Mouse (Mus musculus): Measurements from ENCODE around the gene Cyp11a1. TPM values are rescaled to one million over a fixed set of nuclear protein-coding genes. Genes with fewer than 3 reads are reported as not detected.

Cyp11a1 gene
- polyA plus RNA-seq, 1 experiment from 2014 or later: 0.74 TPM

DNA sequence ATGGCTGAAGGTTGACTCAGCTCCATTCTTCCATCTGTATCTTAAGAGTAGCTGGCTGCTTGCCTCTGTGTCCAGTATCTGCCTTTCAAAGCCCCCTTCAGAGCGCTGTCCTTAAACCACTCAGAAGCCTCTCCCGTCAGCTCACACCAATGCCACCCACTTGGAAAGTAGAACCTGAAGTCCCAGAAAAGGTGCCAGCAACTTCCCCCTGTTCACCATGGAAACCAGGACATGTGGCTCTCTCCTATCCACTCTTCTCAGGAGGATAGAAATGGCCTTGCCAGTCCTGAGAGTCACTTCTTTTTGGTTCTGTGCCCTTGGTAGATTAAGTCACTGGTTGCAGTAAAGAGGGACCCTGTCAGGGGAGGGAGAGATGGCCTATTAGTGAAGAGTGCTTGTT lies 7.5 kb upstream of the Cyp11a1 start:
- no peak for ATAC-seq (ENCODE audit: low read depth)
- no peak overlapping the region for H3K4me3 ChIP-seq (ENCODE audit: low read length)
- H3K9me3 ChIP-seq (ENCODE audit: control insufficient read depth, low read length): no peaks in the 10 kb centered on the region
- H3K4me2 ChIP-seq (ENCODE audit: low read depth, low read length): no peak overlapping the region
- no peak overlapping the region for H3K9ac ChIP-seq (ENCODE audit: low read length)
- no peaks in the 10 kb centered on the region for H3K36me3 ChIP-seq (ENCODE audit: control insufficient read depth, insufficient read depth, low read length)
- WGBS: 41% methylated on average over 2 of the region's 2 CpGs
- peaks cover 8% of the 10 kb centered on the region for H3K27me3 ChIP-seq (ENCODE audit: control insufficient read depth, insufficient read depth, low read depth, low read length)
- peaks cover 11% of the 10 kb centered on the region for H3K4me1 ChIP-seq (replicated peaks; ENCODE audit: control insufficient read depth, insufficient read depth, low read length)
- no peak overlapping the region for H3K27ac ChIP-seq (ENCODE audit: low read length)

DNA sequence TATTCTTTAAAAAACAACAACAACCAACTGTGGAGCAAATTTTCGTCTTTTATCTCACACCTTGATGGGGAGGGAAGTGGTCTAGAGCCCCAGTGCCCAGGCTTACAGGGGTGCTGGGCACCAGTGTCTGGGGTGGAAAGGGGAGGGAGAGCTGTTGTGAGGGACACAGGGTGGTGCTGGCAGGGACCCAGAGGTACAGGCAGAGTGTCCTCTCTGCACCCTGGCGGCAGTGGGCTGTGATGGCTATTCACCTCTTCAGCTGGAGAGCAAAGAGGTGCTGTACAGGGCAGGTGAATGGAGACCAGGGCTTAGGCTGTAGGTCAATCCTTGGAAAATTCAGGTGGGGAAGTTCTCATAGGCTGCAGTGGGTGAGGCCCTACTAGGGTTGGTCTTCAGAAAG lies 6.5 kb upstream of the Cyp11a1 start:
- H3K27me3 ChIP-seq (ENCODE audit: control insufficient read depth, insufficient read depth, low read depth, low read length): peaks cover 8% of the 10 kb centered on the region
- WGBS: 39% methylated on average over 2 of the region's 2 CpGs
- no peak overlapping the region for H3K4me3 ChIP-seq (ENCODE audit: low read length)
- no peak overlapping the region for H3K9ac ChIP-seq (ENCODE audit: low read length)
- ATAC-seq (ENCODE audit: low read depth): no peak
- H3K4me2 ChIP-seq (ENCODE audit: low read depth, low read length): no peak overlapping the region
- no peaks in the 10 kb centered on the region for H3K9me3 ChIP-seq (ENCODE audit: control insufficient read depth, low read length)
- H3K27ac ChIP-seq (ENCODE audit: low read length): no peak overlapping the region
- peaks cover 11% of the 10 kb centered on the region for H3K4me1 ChIP-seq (replicated peaks; ENCODE audit: control insufficient read depth, insufficient read depth, low read length)
- H3K36me3 ChIP-seq (ENCODE audit: control insufficient read depth, insufficient read depth, low read length): no peaks in the 10 kb centered on the region

DNA sequence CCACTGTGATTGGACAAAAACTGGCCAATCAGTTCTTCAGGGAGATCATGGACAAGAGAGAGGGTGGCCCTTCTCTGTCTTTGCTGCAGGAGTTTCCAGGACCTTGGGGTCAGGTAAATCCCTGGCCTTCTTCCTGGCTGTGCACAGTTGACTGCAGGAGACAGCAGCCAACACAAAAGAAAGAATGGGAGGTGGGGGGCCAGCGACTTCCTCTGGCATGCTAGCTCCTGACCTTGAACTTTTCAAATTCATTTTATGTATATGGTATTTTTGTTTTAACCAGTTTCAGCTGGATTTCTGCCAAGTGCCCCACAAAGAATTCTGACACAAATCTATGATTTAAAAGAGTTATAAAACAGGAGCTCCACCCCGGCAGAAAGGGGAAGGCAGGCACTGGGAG lies 2.9 kb upstream of the Cyp11a1 start:
- H3K27me3 ChIP-seq (ENCODE audit: control insufficient read depth, insufficient read depth, low read depth, low read length): no peaks in the 10 kb centered on the region
- ATAC-seq (ENCODE audit: low read depth): no peak
- no peak overlapping the region for H3K27ac ChIP-seq (ENCODE audit: low read length)
- WGBS: 11% methylated on average over 2 of the region's 2 CpGs
- no peaks in the 10 kb centered on the region for H3K9me3 ChIP-seq (ENCODE audit: control insufficient read depth, low read length)
- H3K9ac ChIP-seq (ENCODE audit: low read length): no peak overlapping the region
- no peaks in the 10 kb centered on the region for H3K36me3 ChIP-seq (ENCODE audit: control insufficient read depth, insufficient read depth, low read length)
- no peak overlapping the region for H3K4me3 ChIP-seq (ENCODE audit: low read length)
- no peak overlapping the region for H3K4me2 ChIP-seq (ENCODE audit: low read depth, low read length)
- peaks cover 3% of the 10 kb centered on the region for H3K4me1 ChIP-seq (replicated peaks; ENCODE audit: control insufficient read depth, insufficient read depth, low read length)

DNA sequence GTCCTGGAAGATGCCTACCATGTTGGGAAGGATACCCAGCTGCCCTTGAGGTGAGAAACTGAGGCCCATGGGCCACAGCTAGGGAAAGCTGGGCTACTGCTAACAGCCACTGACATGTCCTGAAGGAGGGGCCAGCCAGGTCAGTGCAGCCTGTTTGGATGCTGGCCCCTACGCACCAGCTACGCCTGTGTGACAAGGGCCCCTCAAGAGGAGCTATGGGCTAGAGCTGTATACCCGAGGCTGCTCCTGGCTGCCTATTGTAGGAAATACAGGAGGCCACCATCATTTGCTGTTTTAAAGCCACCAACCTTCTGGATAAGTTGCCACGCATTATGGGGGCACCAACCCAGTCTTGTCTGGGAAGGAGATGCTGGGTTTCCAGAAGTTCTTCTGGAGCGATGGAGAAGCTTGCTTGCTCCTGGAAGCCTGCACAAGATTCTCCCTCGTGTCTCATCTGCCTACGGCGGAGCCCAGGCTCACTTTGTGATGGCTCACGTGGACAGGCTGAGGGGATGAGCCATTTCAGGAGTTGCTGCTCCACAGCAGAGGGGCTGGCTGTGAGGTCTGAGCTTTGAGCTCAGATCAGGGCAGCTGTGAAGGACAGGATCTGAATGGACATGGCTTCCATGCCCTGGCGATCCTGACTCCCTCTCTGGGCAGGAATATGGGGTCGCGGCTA lies 2.3 kb downstream of the Cyp11a1 start:
- Histone ChIP-seq H3K9ac (ENCODE audit: low read length) (0 out of 2 replicates have a peak overlapping the region, but pooled peaks have one; percentile 29), H3K4me3 (ENCODE audit: low read length) (no peak overlapping the region), H3K36me3 (ENCODE audit: control insufficient read depth, insufficient read depth, low read length) (no peaks in the 10 kb centered on the region), H3K27ac (ENCODE audit: low read length) (no peak overlapping the region), H3K27me3 (ENCODE audit: control insufficient read depth, insufficient read depth, low read depth, low read length) (no peaks in the 10 kb centered on the region), H3K4me1 (replicated peaks; ENCODE audit: control insufficient read depth, insufficient read depth, low read length) (peaks cover 1% of the 10 kb centered on the region; the same call in 1 of the 2 replicates), H3K4me2 (ENCODE audit: low read depth, low read length) (no peak overlapping the region), H3K9me3 (ENCODE audit: control insufficient read depth, low read length) (no peaks in the 10 kb centered on the region)
- no peak for ATAC-seq (ENCODE audit: low read depth)
- WGBS: 66% methylated on average over 12 of the region's 12 CpGs

DNA sequence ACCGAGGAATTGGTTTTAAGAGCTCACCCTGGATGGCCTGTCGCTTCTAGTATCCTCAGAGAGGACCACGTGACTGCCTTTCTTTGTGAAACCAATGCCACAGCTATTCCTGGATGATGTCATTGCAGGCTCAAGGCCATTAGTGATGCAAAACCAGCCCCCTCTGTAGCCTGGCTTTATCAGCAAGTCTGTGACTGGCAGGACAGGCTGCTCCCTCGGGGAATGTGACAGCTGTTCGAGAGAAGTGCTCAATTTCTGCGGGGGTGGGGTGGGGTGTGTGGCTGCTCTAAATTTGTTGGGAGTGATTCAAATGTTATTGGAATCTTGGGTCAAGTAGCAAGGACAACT lies 2.8 kb downstream of the Cyp11a1 start:
- ATAC-seq (ENCODE audit: low read depth): peak; percentile 45; the same call in 1 of the 2 replicates
- Histone ChIP-seq H3K27me3 (ENCODE audit: control insufficient read depth, insufficient read depth, low read depth, low read length) (no peaks in the 10 kb centered on the region), H3K4me3 (ENCODE audit: low read length) (no peak overlapping the region), H3K9ac (ENCODE audit: low read length) (0 out of 2 replicates have a peak overlapping the region, but pooled peaks have one; percentile 29), H3K4me1 (replicated peaks; ENCODE audit: control insufficient read depth, insufficient read depth, low read length) (no peaks in the 10 kb centered on the region; the same call in 1 of the 2 replicates), H3K9me3 (ENCODE audit: control insufficient read depth, low read length) (no peaks in the 10 kb centered on the region), H3K4me2 (ENCODE audit: low read depth, low read length) (no peak overlapping the region), H3K27ac (ENCODE audit: low read length) (no peak overlapping the region), H3K36me3 (ENCODE audit: control insufficient read depth, insufficient read depth, low read length) (no peaks in the 10 kb centered on the region)
- WGBS: 10% methylated on average over 6 of the region's 6 CpGs

DNA sequence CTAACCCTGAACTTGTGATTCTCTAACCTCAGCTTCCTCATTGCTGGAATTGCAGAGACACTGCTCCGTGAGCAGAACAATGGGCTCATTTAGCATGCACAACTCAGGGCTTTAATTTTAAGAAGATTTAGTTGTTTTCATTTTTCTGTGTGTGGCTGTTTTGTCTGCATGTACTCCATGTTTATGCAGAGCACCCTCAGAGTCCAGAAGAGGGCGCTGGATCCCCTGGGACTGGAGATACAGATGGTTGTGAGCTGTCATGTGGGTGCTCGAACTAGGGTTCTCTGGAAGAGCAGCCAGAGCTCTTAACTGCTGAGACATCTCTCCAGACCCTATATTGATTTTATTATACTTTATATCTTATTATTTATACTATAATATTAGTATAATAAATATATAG lies 3.4 kb downstream of the Cyp11a1 start:
- WGBS: 63% methylated on average over 3 of the region's 3 CpGs
- no peaks in the 10 kb centered on the region for H3K9me3 ChIP-seq (ENCODE audit: control insufficient read depth, low read length)
- H3K27ac ChIP-seq (ENCODE audit: low read length): no peak overlapping the region
- H3K9ac ChIP-seq (ENCODE audit: low read length): no peak overlapping the region
- no peak overlapping the region for H3K4me2 ChIP-seq (ENCODE audit: low read depth, low read length)
- H3K36me3 ChIP-seq (ENCODE audit: control insufficient read depth, insufficient read depth, low read length): no peaks in the 10 kb centered on the region
- ATAC-seq (ENCODE audit: low read depth): no peak
- H3K4me3 ChIP-seq (ENCODE audit: low read length): no peak overlapping the region
- no peaks in the 10 kb centered on the region for H3K27me3 ChIP-seq (ENCODE audit: control insufficient read depth, insufficient read depth, low read depth, low read length)
- H3K4me1 ChIP-seq (replicated peaks; ENCODE audit: control insufficient read depth, insufficient read depth, low read length): no peaks in the 10 kb centered on the region; the same call in 1 of the 2 replicates

DNA sequence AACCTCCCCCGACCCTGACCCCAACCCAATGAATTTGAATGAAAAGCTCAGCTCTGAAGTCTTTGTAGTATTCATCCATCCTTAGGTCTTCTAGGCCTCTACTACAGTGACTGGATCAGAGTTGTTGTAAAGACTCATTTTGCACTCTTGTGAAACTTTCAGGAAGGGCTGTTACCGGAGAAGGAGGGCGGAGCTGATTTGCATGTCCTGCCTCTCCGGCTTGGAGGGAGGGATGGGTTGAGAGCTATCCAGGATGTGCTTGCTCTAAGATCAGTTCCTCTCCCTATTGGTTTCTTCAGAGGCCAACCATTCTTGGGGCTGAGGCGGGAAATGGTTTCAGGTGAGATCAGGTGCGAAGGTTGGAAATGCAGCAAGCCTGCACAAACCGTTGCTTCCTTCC lies 4.8 kb downstream of the Cyp11a1 start:
- WGBS: 31% methylated on average over 7 of the region's 7 CpGs
- H3K4me1 ChIP-seq (replicated peaks; ENCODE audit: control insufficient read depth, insufficient read depth, low read length): no peaks in the 10 kb centered on the region; the same call in 1 of the 2 replicates
- ATAC-seq (ENCODE audit: low read depth): 0 out of 2 replicates have a peak, but pooled peaks have one; percentile 52

DNA sequence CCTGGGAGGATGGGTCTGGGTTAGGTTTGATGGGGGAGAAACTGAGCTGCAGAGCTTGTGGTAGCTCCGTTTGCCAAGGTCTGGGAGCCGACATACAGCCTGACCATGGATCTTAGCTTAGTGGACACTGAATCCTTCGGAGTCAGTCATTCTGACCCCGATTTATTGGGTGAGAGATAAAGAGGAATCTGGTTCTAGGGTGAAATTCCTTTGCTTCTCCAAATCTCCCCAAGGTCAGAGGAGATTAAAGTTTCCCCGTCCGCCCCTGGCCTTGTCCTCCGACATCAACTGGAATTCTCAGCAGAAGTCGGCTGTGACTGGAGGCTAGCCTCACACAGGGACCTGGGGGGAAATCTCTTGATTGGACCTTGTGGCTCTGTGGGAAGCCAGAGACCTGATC lies 5.3 kb downstream of the Cyp11a1 start:
- Histone ChIP-seq H3K27me3 (ENCODE audit: control insufficient read depth, insufficient read depth, low read depth, low read length) (no peaks in the 10 kb centered on the region), H3K4me3 (ENCODE audit: low read length) (no peak overlapping the region), H3K9ac (ENCODE audit: low read length) (no peak overlapping the region), H3K4me1 (replicated peaks; ENCODE audit: control insufficient read depth, insufficient read depth, low read length) (no peaks in the 10 kb centered on the region; the same call in 1 of the 2 replicates), H3K36me3 (ENCODE audit: control insufficient read depth, insufficient read depth, low read length) (no peaks in the 10 kb centered on the region), H3K9me3 (ENCODE audit: control insufficient read depth, low read length) (no peaks in the 10 kb centered on the region), H3K27ac (ENCODE audit: low read length) (no peak overlapping the region), H3K4me2 (ENCODE audit: low read depth, low read length) (no peak overlapping the region)
- WGBS: 63% methylated on average over 8 of the region's 8 CpGs
- no peak for ATAC-seq (ENCODE audit: low read depth)

More for the DNA sequence above, 4.8 kb downstream of the Cyp11a1 start:
- no peak overlapping the region for H3K4me2 ChIP-seq (ENCODE audit: low read depth, low read length)
- H3K27ac ChIP-seq (ENCODE audit: low read length): no peak overlapping the region
- no peaks in the 10 kb centered on the region for H3K9me3 ChIP-seq (ENCODE audit: control insufficient read depth, low read length)
- H3K4me3 ChIP-seq (ENCODE audit: low read length): no peak overlapping the region
- H3K36me3 ChIP-seq (ENCODE audit: control insufficient read depth, insufficient read depth, low read length): no peaks in the 10 kb centered on the region
- H3K27me3 ChIP-seq (ENCODE audit: control insufficient read depth, insufficient read depth, low read depth, low read length): no peaks in the 10 kb centered on the region
- H3K9ac ChIP-seq (ENCODE audit: low read length): no peak overlapping the region

DNA sequence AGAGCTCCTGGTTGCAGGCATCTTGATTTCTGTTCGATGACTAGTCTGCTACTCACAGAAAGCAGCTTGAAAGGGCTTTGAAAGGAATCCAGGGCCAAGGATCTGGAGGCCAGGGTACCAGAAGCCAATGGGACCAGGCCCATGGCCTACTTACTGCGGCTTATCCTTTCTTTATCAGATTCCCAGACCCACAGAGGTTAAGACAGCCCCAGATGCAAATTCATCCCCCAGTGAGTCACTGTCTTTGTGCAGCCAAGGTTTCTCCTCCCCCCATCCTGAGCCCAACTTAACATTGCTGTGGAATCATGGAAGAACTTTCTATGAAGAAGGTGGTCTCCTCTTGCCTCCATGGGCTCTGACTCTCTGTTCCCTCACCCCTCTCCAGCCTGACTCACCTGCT lies 6.3 kb downstream of the Cyp11a1 start:
- Histone ChIP-seq H3K36me3 (ENCODE audit: control insufficient read depth, insufficient read depth, low read length) (no peaks in the 10 kb centered on the region), H3K9ac (ENCODE audit: low read length) (no peak overlapping the region), H3K4me3 (ENCODE audit: low read length) (no peak overlapping the region), H3K4me1 (replicated peaks; ENCODE audit: control insufficient read depth, insufficient read depth, low read length) (no peaks in the 10 kb centered on the region; the same call in 1 of the 2 replicates), H3K9me3 (ENCODE audit: control insufficient read depth, low read length) (no peaks in the 10 kb centered on the region), H3K4me2 (ENCODE audit: low read depth, low read length) (no peak overlapping the region), H3K27ac (ENCODE audit: low read length) (no peak overlapping the region), H3K27me3 (ENCODE audit: control insufficient read depth, insufficient read depth, low read depth, low read length) (no peaks in the 10 kb centered on the region)
- 77% methylated on average over 2 of the region's 2 CpGs for WGBS
- no peak for ATAC-seq (ENCODE audit: low read depth)

All from lung, embryonic 16.5 days (tissue).